Mouse (Mus musculus) liver, adult 2 months (tissue): ENCODE data around the gene Gpr27.

Experiments
- CTCF ChIP-seq: fragments of 200-500 bp; IDR thresholded peaks from 2 replicates; pipeline ENCODE4 v1.5.1; 2011; ENCODE audit warnings: low read depth, low read length, control low read depth
- POLR2A ChIP-seq: fragments of 200-500 bp; IDR thresholded peaks from 2 replicates; pipeline ENCODE4 v1.6.1; 2011; ENCODE audit warnings: low read length, control low read depth; ENCODE audit not compliant: insufficient read depth; ENCODE audit errors: extremely low read depth

GRCm38 (mm10) chr6:99732673-99733072 lies 40.2 kb downstream of the Gpr27 start:
- no peak for TF ChIP-seq POLR2A
- TF ChIP-seq CTCF, result no peak
